Mouse (Mus musculus) lung, embryonic 14.5 days (tissue): Measurements from ENCODE around the gene Ipo5. TPM values are rescaled to one million over a fixed set of nuclear protein-coding genes. Genes with fewer than 3 reads are reported as not detected.

Experiments
- ATAC-seq: fragments of 200-750 bp; cut with Nextera tagmentation; 2 replicates; pipeline ENCODE4 v1.8.0; 2017; ENCODE audit warnings: mild to moderate bottlenecking, moderate TSS enrichment, moderate library complexity; ENCODE audit not compliant: insufficient read depth
- DNase-seq: peaks from one replicate; pipeline ENCODE4 v3.0.0-alpha.2; 2015
- H3K27ac ChIP-seq: fragments of 300-500 bp; sonication (generic); 2 replicates; pipeline ENCODE4 v1.5.1; 2014; ENCODE audit warnings: low read depth, mild to moderate bottlenecking, moderate library complexity
- H3K27me3 ChIP-seq: fragments of 300-500 bp; sonication (generic); 2 replicates; pipeline ENCODE4 v1.6.1; 2014; ENCODE audit warnings: low read length, control low read depth; ENCODE audit not compliant: insufficient read depth
- H3K36me3 ChIP-seq: fragments of 300-500 bp; sonication (generic); 2 replicates; pipeline ENCODE4 v1.6.1; 2014; ENCODE audit warnings: control low read depth; ENCODE audit not compliant: insufficient read depth
- H3K4me1 ChIP-seq: fragments of 300-500 bp; sonication (generic); 2 replicates; pipeline ENCODE4 v1.6.1; 2014; ENCODE audit warnings: antibody characterized with exemption, control low read depth; ENCODE audit not compliant: insufficient read depth
- H3K4me2 ChIP-seq: fragments of 300-500 bp; sonication (generic); 2 replicates; pipeline ENCODE4 v1.6.1; 2014; ENCODE audit warnings: mild to moderate bottlenecking
- H3K4me3 ChIP-seq: fragments of 300-500 bp; sonication (generic); 2 replicates; pipeline ENCODE4 v1.5.1; 2014; ENCODE audit warnings: low read depth, low read length
- H3K9ac ChIP-seq: fragments of 300-500 bp; sonication (generic); 2 replicates; pipeline ENCODE4 v1.6.1; 2014
- H3K9me3 ChIP-seq: fragments of 300-500 bp; sonication (generic); 2 replicates; pipeline ENCODE4 v1.6.1; 2016; ENCODE audit warnings: low read depth, low read length, control low read depth
- CTCF ChIP-seq: IDR thresholded peaks from 2 replicates; pipeline ENCODE4 v1.5.1; 2016; ENCODE audit warnings: antibody characterized with exemption, low read depth
- WGBS: fragments of 180-500 bp; shearing (Covaris S2); extraction: QIAGEN DNeasy Blood & Tissue Kit; methylation state at CpG from one replicate; pipeline ENCODE4 v1.1.7; 2014; 5-methylcytosine and 5-hydroxymethylcytosine counted together
- polyA plus RNA-seq: library from polyadenylated mRNA; unstranded; fragments of >200 nt; fragmentation: Nextera tagmentation; extraction: Ambion mirVana; gene quantifications from 2 replicates; pipeline ENCODE4 v1.2.1, GENCODE M21; 2014

Ipo5 gene
- polyA plus RNA-seq, 1 experiment from 2014 or later, result 131 TPM

- DNase-seq (no peak), ATAC-seq (no peak)
- H3K9me3 ChIP-seq, result no peaks in the 10 kb centered on the region
- WGBS, result 50% methylated on average over 5 of the region's 5 CpGs
- no peaks in the 10 kb centered on the region for H3K4me1 ChIP-seq
- no peak overlapping the region for H3K27ac ChIP-seq
- no peak overlapping the region for H3K4me2 ChIP-seq
- H3K4me3 ChIP-seq, result no peak overlapping the region
- no peaks in the 10 kb centered on the region for H3K36me3 ChIP-seq
- no peak for TF ChIP-seq CTCF
- H3K9ac ChIP-seq, result no peak overlapping the region
- H3K27me3 ChIP-seq, result no peaks in the 10 kb centered on the region
Measured at GRCm38 (mm10) chr14:120960991-120961390, 50.0 kb downstream of the Ipo5 start.

GRCm38 (mm10) chr14:120967072-120967471 lies 56.0 kb downstream of the Ipo5 start:
- TF ChIP-seq CTCF, result no peak
- Histone ChIP-seq H3K27ac (no peak overlapping the region), H3K36me3 (no peaks in the 10 kb centered on the region), H3K9ac (no peak overlapping the region), H3K27me3 (no peaks in the 10 kb centered on the region), H3K4me2 (no peak overlapping the region), H3K9me3 (no peaks in the 10 kb centered on the region), H3K4me1 (no peaks in the 10 kb centered on the region), H3K4me3 (no peak overlapping the region)
- no peak for ATAC-seq
- WGBS, result 87% methylated on average over 6 of the region's 6 CpGs
- DNase-seq, result no peak

- no peak overlapping the region for H3K9ac ChIP-seq
- no peak overlapping the region for H3K4me2 ChIP-seq
- 84% methylated on average over 4 of the region's 4 CpGs for WGBS
- DNase-seq, result no peak
- no peaks in the 10 kb centered on the region for H3K36me3 ChIP-seq
- TF ChIP-seq CTCF, result no peak
- no peak overlapping the region for H3K27ac ChIP-seq
- no peaks in the 10 kb centered on the region for H3K9me3 ChIP-seq
- H3K4me1 ChIP-seq, result no peaks in the 10 kb centered on the region
- H3K4me3 ChIP-seq, result no peak overlapping the region
- ATAC-seq, result no peak
- H3K27me3 ChIP-seq, result no peaks in the 10 kb centered on the region
Measured at GRCm38 (mm10) chr14:120968723-120969122, 57.7 kb downstream of the Ipo5 start.

GRCm38 (mm10) chr14:120969673-120970072 lies 58.6 kb downstream of the Ipo5 start:
- no peak overlapping the region for H3K27ac ChIP-seq
- H3K9me3 ChIP-seq, result no peaks in the 10 kb centered on the region
- no peaks in the 10 kb centered on the region for H3K4me1 ChIP-seq
- TF ChIP-seq CTCF, result no peak
- H3K9ac ChIP-seq, result no peak overlapping the region
- 85% methylated on average over 3 of the region's 3 CpGs for WGBS
- no peak overlapping the region for H3K4me3 ChIP-seq
- no peak overlapping the region for H3K4me2 ChIP-seq
- ATAC-seq (no peak), DNase-seq (no peak)
- H3K27me3 ChIP-seq, result no peaks in the 10 kb centered on the region
- H3K36me3 ChIP-seq, result no peaks in the 10 kb centered on the region

- TF ChIP-seq CTCF, result peak; percentile 55
- Histone ChIP-seq H3K4me1 (no peaks in the 10 kb centered on the region), H3K4me3 (no peak overlapping the region), H3K27ac (no peak overlapping the region), H3K9me3 (no peaks in the 10 kb centered on the region), H3K27me3 (no peaks in the 10 kb centered on the region), H3K9ac (no peak overlapping the region), H3K4me2 (no peak overlapping the region), H3K36me3 (no peaks in the 10 kb centered on the region)
- ATAC-seq (no peak), DNase-seq (peak; percentile 46)
- WGBS, result 76% methylated on average over 8 of the region's 8 CpGs
Measured at GRCm38 (mm10) chr14:120970637-120971036, 59.6 kb downstream of the Ipo5 start.

- Histone ChIP-seq H3K9ac (no peak overlapping the region), H3K4me3 (no peak overlapping the region), H3K36me3 (no peaks in the 10 kb centered on the region), H3K4me2 (no peak overlapping the region), H3K27me3 (no peaks in the 10 kb centered on the region), H3K4me1 (no peaks in the 10 kb centered on the region), H3K27ac (no peak overlapping the region), H3K9me3 (no peaks in the 10 kb centered on the region)
- 70% methylated on average over 6 of the region's 6 CpGs for WGBS
- peak; percentile 46 for TF ChIP-seq CTCF
- peak; percentile 42 for DNase-seq
- no peak for ATAC-seq
Measured at GRCm38 (mm10) chr14:120971313-120971712, 60.3 kb downstream of the Ipo5 start.

- DNase-seq (peak; percentile 77), ATAC-seq (no peak; the same call in 1 of the 2 replicates)
- Histone ChIP-seq H3K27me3 (no peaks in the 10 kb centered on the region), H3K4me3 (no peak overlapping the region), H3K27ac (no peak overlapping the region), H3K9me3 (no peaks in the 10 kb centered on the region), H3K4me1 (no peaks in the 10 kb centered on the region), H3K4me2 (no peak overlapping the region), H3K9ac (no peak overlapping the region), H3K36me3 (no peaks in the 10 kb centered on the region)
- 45% methylated on average over 3 of the region's 3 CpGs for WGBS
- peak; percentile 78 for TF ChIP-seq CTCF
Measured at GRCm38 (mm10) chr14:120979559-120979958, 68.5 kb downstream of the Ipo5 start.

GRCm38 (mm10) chr14:120989126-120989525 lies 78.1 kb downstream of the Ipo5 start:
- 58% methylated on average over 6 of the region's 6 CpGs for WGBS

More at GRCm38 (mm10) chr14:120989126-120989525, 78.1 kb downstream of the Ipo5 start:
- H3K27ac ChIP-seq, result no peak overlapping the region
- no peaks in the 10 kb centered on the region for H3K4me1 ChIP-seq
- TF ChIP-seq CTCF, result no peak
- H3K4me3 ChIP-seq, result no peak overlapping the region
- no peak overlapping the region for H3K9ac ChIP-seq
- H3K36me3 ChIP-seq, result no peaks in the 10 kb centered on the region
- DNase-seq (no peak), ATAC-seq (no peak)
- no peaks in the 10 kb centered on the region for H3K27me3 ChIP-seq
- no peak overlapping the region for H3K4me2 ChIP-seq
- H3K9me3 ChIP-seq, result no peaks in the 10 kb centered on the region

Other genes starting within 250 kb of the Ipo5 start
- gene Farp1, start 124.0 kb downstream of the Ipo5 start, polyA plus RNA-seq, result 36.1 and 36.8 TPM in 2 replicates